Mouse (Mus musculus): ENCODE measurements at regions not wholly inside any gene's neighbourhood (a gene's known extent, or its start where the extent isn't known, plus 50 kb on each side); places are given as distances from the start of the nearest gene placed in this dataset.
"Not testable (repeated sequence)": the region's sequence is repeated elsewhere in the genome, so short reads cannot be mapped to it uniquely, and the experiment has no call there.

DNA sequence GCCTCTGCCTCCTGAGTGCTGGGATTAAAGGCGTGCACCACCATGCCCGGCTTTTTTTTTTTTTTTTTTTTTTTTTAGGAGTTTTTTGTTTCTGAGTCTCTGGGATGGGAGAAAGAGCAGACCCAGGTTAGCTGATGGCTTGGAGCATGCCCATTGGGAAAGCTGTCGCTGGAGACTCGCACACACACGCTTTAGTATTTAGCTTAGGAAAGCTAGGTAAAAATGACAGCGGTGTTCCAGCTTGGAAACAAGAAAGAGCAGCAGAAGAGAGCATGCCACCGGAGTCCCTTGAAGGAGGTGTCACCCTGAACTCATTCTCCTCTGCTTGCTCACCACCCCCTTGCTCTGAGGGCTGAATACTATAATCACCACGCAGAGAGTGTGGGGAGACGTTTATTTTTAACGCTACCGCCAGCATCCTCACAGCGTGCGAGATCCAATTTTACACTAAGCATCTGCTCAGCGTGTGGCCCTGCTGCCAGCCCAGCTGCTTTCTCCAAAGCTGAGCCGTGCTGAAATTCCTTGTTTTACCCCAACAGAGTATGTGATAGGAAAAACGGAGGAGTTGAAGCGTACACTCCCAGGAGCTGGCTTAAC lies 95.9 kb upstream of the Map3k1 start:
- intact Hi-C loops (cut with DNase I), result no loop called here

DNA sequence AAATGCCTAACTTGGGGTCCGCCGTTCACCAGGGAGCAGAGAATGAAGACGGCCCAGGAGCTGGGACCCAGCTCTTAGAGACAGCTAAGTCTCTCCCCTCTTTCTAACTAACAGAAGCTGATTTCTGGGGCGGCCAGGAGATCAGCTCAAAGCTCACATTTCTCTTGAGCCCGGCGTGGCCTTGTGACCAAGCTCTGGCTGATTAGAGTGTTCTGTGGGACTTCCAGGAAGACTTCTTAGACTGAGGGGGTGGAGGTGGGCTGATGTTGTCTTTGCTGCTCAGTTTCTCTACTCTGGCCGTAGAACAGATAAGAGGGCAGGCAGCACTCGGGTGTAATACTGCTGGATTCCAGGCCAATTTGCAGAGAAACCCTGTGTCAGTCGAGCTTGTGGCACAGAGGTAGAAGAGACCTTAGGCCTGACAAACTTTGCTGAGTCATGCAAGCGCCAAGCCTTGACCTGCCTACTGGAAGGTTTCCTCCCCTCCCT lies 96.5 kb upstream of the Map3k1 start:
- intact Hi-C loops (cut with DNase I), result no loop called here

- intact Hi-C loops (cut with DNase I), result no loop called here
Measured at GRCm38 (mm10) chr13:111911071-111911470, 102.3 kb upstream of the Map3k1 start.

DNA sequence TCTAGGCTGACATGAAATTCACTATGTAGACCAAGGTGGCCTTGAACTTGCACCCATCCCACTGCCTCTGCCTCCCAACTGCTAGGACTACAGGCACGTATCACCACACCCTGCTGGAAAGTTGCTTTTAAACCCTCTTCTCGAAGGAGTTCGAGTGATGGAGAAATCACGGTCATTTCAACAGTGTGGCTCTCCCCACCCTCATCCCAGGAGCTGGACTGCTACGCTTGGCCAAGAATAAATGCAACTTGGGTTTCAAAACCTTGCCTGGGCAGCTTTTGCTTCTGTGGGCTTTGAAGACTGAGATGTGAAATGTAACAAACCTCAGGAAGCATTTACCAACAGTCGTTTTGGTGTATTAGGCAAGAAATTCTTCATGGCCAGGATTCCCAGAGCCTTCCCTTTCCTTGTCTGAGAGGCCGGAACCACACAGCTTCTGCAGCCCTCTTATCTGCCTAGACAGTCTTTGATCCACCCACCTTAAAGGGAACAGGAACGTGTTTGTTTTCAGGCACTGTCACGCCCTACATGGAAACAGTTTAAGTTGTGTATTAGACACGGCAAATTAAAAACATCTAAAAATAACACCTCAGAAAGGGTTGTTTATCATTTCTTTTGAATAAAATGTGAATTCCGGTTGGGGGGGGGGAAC lies 103.0 kb upstream of the Map3k1 start:
- intact Hi-C loops (cut with DNase I), result no loop called here

DNA sequence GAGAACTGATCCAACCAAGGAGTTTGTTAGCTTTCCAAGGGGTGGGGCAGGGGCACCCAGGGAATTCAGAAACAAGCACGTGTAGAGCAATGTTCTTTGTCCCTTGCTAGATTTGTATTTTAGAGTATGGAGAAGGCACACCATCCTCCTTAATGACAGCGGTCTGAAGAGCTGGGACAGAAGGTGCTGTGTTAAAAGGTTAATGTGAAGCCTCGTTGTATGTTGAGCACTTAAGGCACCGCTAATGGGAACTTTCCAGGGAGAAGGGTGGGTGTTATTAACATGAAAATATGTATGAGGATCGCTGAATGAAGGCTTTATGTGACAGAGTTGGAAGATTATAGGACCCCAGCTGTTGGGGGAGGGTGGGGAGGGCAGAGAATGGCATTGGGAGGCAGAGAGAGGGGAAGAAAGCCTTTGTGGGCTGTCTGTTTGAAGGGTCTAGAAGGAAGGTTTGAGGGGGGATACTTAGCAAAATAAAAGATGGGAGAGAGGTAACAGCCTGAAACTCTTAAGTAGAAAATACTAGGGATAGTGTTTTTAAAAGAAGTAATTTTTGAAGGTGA lies 105.6 kb upstream of the Map3k1 start:
- intact Hi-C loops (cut with DNase I), result no loop called here

DNA sequence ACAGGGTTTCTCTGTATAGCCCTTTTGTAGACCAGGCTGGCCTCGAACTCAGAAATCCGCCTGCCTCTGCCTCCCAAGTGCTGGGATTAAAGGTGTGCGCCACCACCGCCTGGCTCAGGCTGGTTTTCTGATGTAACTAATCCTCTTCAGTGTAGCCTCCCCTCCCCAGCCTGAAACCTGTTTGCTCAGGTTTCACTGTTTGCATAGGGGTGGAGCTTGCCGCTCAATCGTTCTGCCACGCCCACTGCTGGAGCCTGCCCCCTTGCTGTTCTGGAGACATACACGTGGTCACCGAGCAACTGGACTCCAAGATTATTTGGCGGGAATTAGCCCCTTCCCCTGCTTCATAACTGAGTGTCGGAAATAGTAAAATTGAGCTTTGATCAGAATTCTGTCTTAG lies 110.6 kb upstream of the Map3k1 start:
- intact Hi-C loops (cut with DNase I), result not testable (repeated sequence)

DNA sequence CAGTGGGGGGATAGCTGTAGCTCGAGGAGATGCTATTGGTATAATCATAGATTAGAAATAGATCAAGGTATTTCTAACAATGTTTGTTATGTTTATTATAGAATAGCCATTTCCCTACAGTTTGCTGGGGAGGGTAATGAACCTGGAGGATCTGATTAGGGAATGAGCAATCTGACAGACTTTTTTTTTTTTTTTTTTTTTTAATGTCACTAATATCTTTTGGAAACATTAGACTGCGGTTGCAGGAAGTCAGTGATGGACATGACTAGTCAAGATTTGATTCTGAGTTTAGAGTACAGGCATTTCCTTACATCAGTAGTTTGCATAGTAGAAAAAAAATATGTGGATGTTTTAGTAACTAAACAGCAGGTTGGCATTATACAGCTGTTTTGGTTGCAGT lies 111.7 kb upstream of the Map3k1 start:
- intact Hi-C loops (cut with DNase I), result no loop called here

GRCm38 (mm10) chr13:111921142-111922035 lies 112.6 kb upstream of the Map3k1 start:
- intact Hi-C loops (cut with DNase I), result no loop called here

DNA sequence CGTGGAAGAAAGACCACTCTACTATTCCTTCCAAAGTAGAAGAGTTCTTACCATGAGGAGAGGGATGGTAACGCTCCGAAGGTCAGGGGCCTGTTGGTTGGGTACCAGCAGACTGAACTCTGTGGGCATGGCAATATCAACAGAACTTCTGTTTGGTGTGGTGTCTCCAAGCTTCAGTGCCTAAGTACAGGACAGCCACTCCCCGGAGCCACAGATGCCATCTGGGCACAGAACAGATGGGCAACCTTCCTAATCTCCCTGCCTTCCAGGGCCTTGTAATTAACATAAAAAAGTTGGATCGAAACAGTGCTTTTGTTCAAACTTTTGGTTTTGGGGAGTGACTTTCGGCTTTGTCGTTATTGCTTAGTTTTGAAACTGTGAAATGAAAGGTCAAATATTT lies 116.6 kb upstream of the Map3k1 start:
- intact Hi-C loops (cut with DNase I), result no loop called here

DNA sequence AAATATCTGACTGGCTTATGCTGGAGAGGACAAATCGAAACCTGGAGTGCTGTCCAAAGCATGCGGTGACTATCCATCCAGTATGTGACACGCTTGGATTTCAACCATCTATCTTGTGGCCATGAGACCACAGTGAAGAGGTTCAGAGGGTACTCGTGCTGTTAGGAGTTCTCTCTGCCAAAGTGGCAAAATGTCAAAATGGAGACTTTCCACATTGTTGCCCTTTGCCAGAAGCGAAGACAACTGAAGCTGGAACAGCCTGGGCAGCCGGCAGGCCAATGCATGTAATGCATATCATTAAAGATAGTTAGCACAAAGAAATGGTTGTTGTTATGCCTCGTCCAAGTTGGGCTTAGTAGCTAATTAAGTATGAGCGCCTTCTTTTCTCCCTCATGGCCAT lies 118.0 kb upstream of the Map3k1 start:
- intact Hi-C loops (cut with DNase I), result no loop called here

DNA sequence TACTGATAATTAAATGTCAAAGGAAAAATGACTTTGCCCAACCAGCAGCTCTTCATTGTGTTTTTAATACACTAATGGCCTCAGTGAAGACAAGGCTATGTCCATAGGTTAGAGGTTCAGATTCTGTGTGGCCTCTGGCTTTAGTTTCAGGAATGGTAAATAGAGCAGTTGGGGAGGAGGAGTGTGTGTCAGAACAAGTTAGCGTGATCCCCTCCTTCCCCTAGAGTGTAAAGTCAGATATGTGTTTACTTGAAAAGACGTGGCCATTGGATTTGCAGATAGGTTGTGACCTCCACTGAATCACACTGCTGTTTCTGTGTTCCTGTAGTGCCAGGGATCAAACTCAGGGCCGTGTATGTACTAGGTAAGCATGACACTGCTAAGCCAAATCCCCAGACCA lies 118.7 kb upstream of the Map3k1 start:
- intact Hi-C loops (cut with DNase I), result no loop called here

DNA sequence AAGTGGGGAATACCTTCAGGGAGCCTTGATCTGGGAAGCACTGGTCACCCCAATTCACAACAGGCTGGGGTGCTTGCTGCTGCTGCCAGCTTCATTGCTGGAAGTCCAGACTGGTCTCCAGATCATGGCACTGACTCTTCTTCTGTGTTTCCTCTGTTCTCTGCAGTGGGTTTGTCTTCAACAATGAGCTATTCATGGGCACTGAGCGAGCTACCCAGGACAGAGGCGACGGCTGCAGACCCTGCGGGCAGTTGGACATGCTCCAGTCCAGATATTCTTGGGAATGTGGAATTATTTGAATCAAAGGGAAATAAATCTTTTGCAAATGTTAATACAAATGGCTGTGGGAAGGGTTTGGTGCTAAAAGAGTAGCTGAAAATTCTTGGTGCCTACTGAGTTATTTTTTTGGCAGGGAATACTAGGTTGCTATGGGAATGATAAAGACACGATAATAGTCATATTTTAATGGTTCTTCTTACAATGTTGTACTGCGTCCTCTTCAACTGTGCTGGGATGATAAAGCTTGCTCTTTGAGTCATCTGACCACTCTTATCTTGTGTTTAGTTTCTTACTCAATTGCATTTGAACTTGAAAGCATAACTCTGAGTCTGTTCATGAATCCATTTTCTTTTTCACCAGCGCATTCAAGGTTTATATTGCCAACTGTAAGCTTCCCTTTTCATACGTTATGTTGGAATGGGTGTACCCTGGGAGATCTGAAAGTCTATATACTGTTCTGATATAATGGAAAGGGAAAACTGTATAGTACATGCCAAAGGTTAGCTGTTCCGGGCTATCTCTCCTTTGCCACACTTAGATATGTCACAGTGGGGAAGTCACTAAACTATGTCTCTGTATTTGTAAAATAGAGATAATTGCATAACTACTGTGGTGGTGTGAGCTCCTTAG lies 120.1 kb upstream of the Map3k1 start:
- intact Hi-C loops (cut with DNase I), result no loop called here

- intact Hi-C loops (cut with DNase I), result no loop called here
Measured at GRCm38 (mm10) chr13:111929908-111930307, 121.1 kb upstream of the Map3k1 start.

DNA sequence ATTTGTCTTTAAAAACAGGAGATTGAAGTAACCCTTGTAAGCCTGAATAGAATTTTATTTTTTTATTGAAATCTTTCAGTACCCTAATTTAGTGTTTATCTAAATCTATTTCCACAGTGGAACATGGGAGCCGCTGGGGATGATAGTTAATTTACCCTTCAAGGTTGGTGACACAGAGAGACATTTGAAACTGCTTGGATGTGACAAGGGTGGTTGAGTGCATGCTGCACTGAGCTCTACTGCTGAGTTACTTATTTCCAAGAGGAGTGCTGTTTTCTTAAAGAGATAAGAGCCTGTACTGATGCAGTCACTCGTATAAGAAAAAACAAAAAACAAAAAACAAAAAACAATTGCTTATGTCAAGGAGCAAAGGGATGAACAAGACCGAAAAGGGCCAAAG lies 123.7 kb upstream of the Map3k1 start:
- intact Hi-C loops (cut with DNase I), result no loop called here

DNA sequence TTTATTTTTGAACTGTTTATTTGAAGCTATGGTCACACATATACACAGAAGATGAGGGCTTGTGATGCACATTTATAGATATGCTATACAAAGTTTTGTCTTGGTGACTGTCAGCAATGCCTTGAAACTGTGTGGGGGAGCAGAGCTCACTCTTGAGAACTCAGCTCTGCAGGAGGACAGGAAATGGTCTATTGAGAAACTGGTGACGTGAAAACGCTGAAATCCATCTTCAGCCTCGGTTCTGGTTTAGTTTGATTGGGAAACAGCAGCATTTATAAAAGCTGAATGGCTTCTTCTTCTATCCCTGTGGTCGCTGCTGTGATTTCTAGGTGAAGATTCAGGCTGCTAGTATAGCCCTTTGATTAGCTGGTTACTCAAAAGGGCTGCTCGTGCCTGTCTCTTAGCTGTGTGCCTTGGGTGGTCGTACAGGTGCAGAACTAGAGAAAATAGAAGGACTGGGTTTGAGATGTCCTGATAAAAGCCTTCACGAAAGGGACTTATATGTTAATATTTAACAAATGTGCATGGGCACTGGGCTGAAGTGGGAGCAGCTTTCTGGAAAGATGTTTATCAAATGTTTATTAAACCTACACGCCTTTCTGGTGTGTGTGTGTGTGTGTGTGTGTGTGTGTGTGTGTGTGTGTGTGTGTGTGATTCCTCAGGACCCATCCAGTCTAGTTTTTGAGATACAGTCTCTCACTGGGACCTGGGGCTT lies 124.9 kb upstream of the Map3k1 start:
- intact Hi-C loops (cut with DNase I), result no loop called here

DNA sequence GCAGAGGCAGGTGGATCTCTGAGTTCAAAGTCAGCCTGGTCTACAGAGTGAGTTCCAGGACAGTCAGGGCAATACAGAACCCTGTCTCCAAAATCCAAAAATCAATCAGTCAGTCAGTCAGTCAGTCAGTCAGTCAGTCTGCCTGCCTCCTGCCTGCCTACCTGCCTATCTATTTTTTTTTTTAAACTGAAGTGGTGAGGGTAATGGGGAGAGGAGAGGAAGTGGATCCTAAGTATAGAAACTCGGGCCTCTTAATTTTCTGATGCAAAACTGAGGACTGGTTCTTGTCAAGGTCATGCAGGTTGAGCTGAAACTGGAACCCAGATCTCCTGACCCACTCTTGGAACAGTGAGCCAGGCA lies 126.9 kb upstream of the Map3k1 start:
- intact Hi-C loops (cut with DNase I), result no loop called here

GRCm38 (mm10) chr13:111936081-111936857 lies 127.5 kb upstream of the Map3k1 start:
- intact Hi-C loops (cut with DNase I), result no loop called here

GRCm38 (mm10) chr13:111936983-111937382 lies 128.2 kb upstream of the Map3k1 start:
- intact Hi-C loops (cut with DNase I), result no loop called here

- intact Hi-C loops (cut with DNase I), result no loop called here
Measured at GRCm38 (mm10) chr13:111938896-111939422, 130.2 kb upstream of the Map3k1 start.

Data from adrenal gland (tissue).